Mouse (Mus musculus) embryonic fibroblast, embryonic 13.5 days (primary cell): ENCODE results near the gene Tbc1d5. TPM values are rescaled to one million over a fixed set of nuclear protein-coding genes. Genes with fewer than 3 reads are reported as not detected.

ENCODE experiments used
- H3K27ac ChIP-seq: 2 replicates; pipeline ENCODE4 v1.5.1; 2012; ENCODE audit warnings: low read length, control low read depth, inconsistent platforms; ENCODE audit not compliant: insufficient read depth
- H3K4me1 ChIP-seq: 2 replicates; pipeline ENCODE4 v1.6.1; 2011; ENCODE audit warnings: low read length; ENCODE audit not compliant: control insufficient read depth, insufficient read depth
- H3K4me3 ChIP-seq: 2 replicates; pipeline ENCODE4 v1.5.1; 2011; ENCODE audit warnings: mild to moderate bottlenecking, control low read depth, low read length; ENCODE audit not compliant: insufficient read depth
- CTCF ChIP-seq: IDR thresholded peaks from 2 replicates; pipeline ENCODE4 v1.5.1; 2011; ENCODE audit warnings: mild to moderate bottlenecking, control low read depth, low read length, moderate library complexity, borderline replicate concordance; ENCODE audit not compliant: insufficient read depth
- POLR2A ChIP-seq: IDR thresholded peaks from 2 replicates; pipeline ENCODE4 v1.6.1; 2011; ENCODE audit warnings: low read depth, mild to moderate bottlenecking, control low read depth, low read length, moderate library complexity
- polyA plus RNA-seq: library from polyadenylated mRNA; stranded (reverse); fragments of >200 nt; gene quantifications from 2 replicates; pipeline ENCODE4 v1.2.4, GENCODE M21; 2011; ENCODE audit warnings: low read depth; ENCODE audit not compliant: missing spikeins, insufficient read length

The Tbc1d5 gene
- polyA plus RNA-seq, 1 experiment: 22.3 TPM

- no peaks in the 10 kb centered on the region for H3K4me1 ChIP-seq
- no peak for TF ChIP-seq POLR2A
- TF ChIP-seq CTCF: no peak
- H3K4me3 ChIP-seq: no peak overlapping the region
- H3K27ac ChIP-seq: no peak overlapping the region
Measured at GRCm38 (mm10) chr17:51144983-51145382, 34.2 kb downstream of the Tbc1d5 start.

- H3K4me1 ChIP-seq: no peaks in the 10 kb centered on the region
- TF ChIP-seq POLR2A (no peak), CTCF (no peak)
- H3K27ac ChIP-seq: no peak overlapping the region
- H3K4me3 ChIP-seq: no peak overlapping the region
Measured at GRCm38 (mm10) chr17:51142095-51142494, 37.1 kb downstream of the Tbc1d5 start.

GRCm38 (mm10) chr17:51111194-51111593 lies 68.0 kb downstream of the Tbc1d5 start:
- Histone ChIP-seq H3K27ac (no peak overlapping the region), H3K4me3 (no peak overlapping the region), H3K4me1 (no peaks in the 10 kb centered on the region)
- TF ChIP-seq POLR2A: no peak
- TF ChIP-seq CTCF: no peak

GRCm38 (mm10) chr17:51104294-51104693 lies 74.9 kb downstream of the Tbc1d5 start:
- Histone ChIP-seq H3K27ac (no peak overlapping the region), H3K4me1 (no peaks in the 10 kb centered on the region), H3K4me3 (no peak overlapping the region)
- TF ChIP-seq POLR2A (no peak), CTCF (no peak)

- Histone ChIP-seq H3K4me1 (no peaks in the 10 kb centered on the region), H3K4me3 (no peak overlapping the region), H3K27ac (no peak overlapping the region)
- TF ChIP-seq CTCF: no peak
- TF ChIP-seq POLR2A: no peak
Measured at GRCm38 (mm10) chr17:51043869-51044268, 135.3 kb downstream of the Tbc1d5 start.

- TF ChIP-seq POLR2A (no peak), CTCF (no peak)
- Histone ChIP-seq H3K4me1 (no peaks in the 10 kb centered on the region), H3K27ac (no peak overlapping the region), H3K4me3 (no peak overlapping the region)
Measured at GRCm38 (mm10) chr17:51040861-51041260, 138.3 kb downstream of the Tbc1d5 start.

- Histone ChIP-seq H3K4me1 (no peaks in the 10 kb centered on the region), H3K27ac (no peak overlapping the region), H3K4me3 (no peak overlapping the region)
- TF ChIP-seq POLR2A (no peak), CTCF (no peak)
Measured at GRCm38 (mm10) chr17:51023227-51023626, 155.9 kb downstream of the Tbc1d5 start.

GRCm38 (mm10) chr17:51016384-51016783 lies 162.8 kb downstream of the Tbc1d5 start:
- H3K4me1 ChIP-seq: no peaks in the 10 kb centered on the region
- no peak overlapping the region for H3K4me3 ChIP-seq
- TF ChIP-seq CTCF (no peak), POLR2A (no peak)
- no peak overlapping the region for H3K27ac ChIP-seq

GRCm38 (mm10) chr17:51013908-51014307 lies 165.2 kb downstream of the Tbc1d5 start:
- no peaks in the 10 kb centered on the region for H3K4me1 ChIP-seq
- TF ChIP-seq CTCF (no peak), POLR2A (no peak)
- no peak overlapping the region for H3K27ac ChIP-seq
- no peak overlapping the region for H3K4me3 ChIP-seq

- Histone ChIP-seq H3K27ac (no peak overlapping the region), H3K4me1 (no peaks in the 10 kb centered on the region), H3K4me3 (no peak overlapping the region)
- TF ChIP-seq CTCF (no peak), POLR2A (no peak)
Measured at GRCm38 (mm10) chr17:51003179-51003578, 176.0 kb downstream of the Tbc1d5 start.

- Histone ChIP-seq H3K27ac (no peak overlapping the region), H3K4me1 (no peaks in the 10 kb centered on the region), H3K4me3 (no peak overlapping the region)
- TF ChIP-seq CTCF (no peak), POLR2A (no peak)
Measured at GRCm38 (mm10) chr17:50998216-50998615, 180.9 kb downstream of the Tbc1d5 start.
